Mouse (Mus musculus): ENCODE data around the gene 9330159F19Rik.

- TF ChIP-seq CTCF (IDR thresholded peaks at IDR 0.05; ENCODE audit: borderline replicate concordance, insufficient read depth, low read depth, low read length): no peak
- no peak for TF ChIP-seq POLR2A (IDR thresholded peaks at IDR 0.05; ENCODE audit: borderline replicate concordance, insufficient read depth, low read length)
These were observed 13.9 kb downstream of the 9330159F19Rik start for GRCm38 (mm10) chr10:29225329-29225728.

Data from cerebellum, adult 2 months (tissue).